Mouse (Mus musculus): ENCODE results near the gene Cts3.
"Not testable (repeated sequence)": the region's sequence is repeated elsewhere in the genome, so short reads cannot be mapped to it uniquely, and the experiment has no call there.

Cts3 gene

GRCm38 (mm10) chr13:61570027-61570426 lies at the start of gene Cts3:
Cts3 (minus strand) TSS chr13:61570127.
- no peak for DNase-seq

- not testable (repeated sequence) for DNase-seq
Observed at GRCm38 (mm10) chr13:61568074-61568473, 1.9 kb downstream of the Cts3 start, which contains the start of gene Gm49352. Gm49352 (minus strand) TSS chr13:61568174.

- DNase-seq = no peak
Observed at GRCm38 (mm10) chr13:61541631-61542030, 28.3 kb downstream of the Cts3 start, which contains the start of gene Ctsm. Ctsm (minus strand) TSS chr13:61541839.
